Mouse (Mus musculus) lung, embryonic 14.5 days (tissue): ENCODE measurements at regions not wholly inside any gene's neighbourhood (a gene's known extent, or its start where the extent isn't known, plus 50 kb on each side); places are given as distances from the start of the nearest gene placed in this dataset.

ENCODE experiments used
- ATAC-seq: fragments of 200-750 bp; cut with Nextera tagmentation; 2 replicates; pipeline ENCODE4 v1.8.0; 2017; ENCODE audit warnings: mild to moderate bottlenecking, moderate TSS enrichment, moderate library complexity; ENCODE audit not compliant: insufficient read depth
- DNase-seq: peaks from one replicate; pipeline ENCODE4 v3.0.0-alpha.2; 2015
- H3K27ac ChIP-seq: fragments of 300-500 bp; sonication (generic); 2 replicates; pipeline ENCODE4 v1.5.1; 2014; ENCODE audit warnings: low read depth, mild to moderate bottlenecking, moderate library complexity
- H3K27me3 ChIP-seq: fragments of 300-500 bp; sonication (generic); 2 replicates; pipeline ENCODE4 v1.6.1; 2014; ENCODE audit warnings: low read length, control low read depth; ENCODE audit not compliant: insufficient read depth
- H3K36me3 ChIP-seq: fragments of 300-500 bp; sonication (generic); 2 replicates; pipeline ENCODE4 v1.6.1; 2014; ENCODE audit warnings: control low read depth; ENCODE audit not compliant: insufficient read depth
- H3K4me1 ChIP-seq: fragments of 300-500 bp; sonication (generic); 2 replicates; pipeline ENCODE4 v1.6.1; 2014; ENCODE audit warnings: antibody characterized with exemption, control low read depth; ENCODE audit not compliant: insufficient read depth
- H3K4me2 ChIP-seq: fragments of 300-500 bp; sonication (generic); 2 replicates; pipeline ENCODE4 v1.6.1; 2014; ENCODE audit warnings: mild to moderate bottlenecking
- H3K4me3 ChIP-seq: fragments of 300-500 bp; sonication (generic); 2 replicates; pipeline ENCODE4 v1.5.1; 2014; ENCODE audit warnings: low read depth, low read length
- H3K9ac ChIP-seq: fragments of 300-500 bp; sonication (generic); 2 replicates; pipeline ENCODE4 v1.6.1; 2014
- H3K9me3 ChIP-seq: fragments of 300-500 bp; sonication (generic); 2 replicates; pipeline ENCODE4 v1.6.1; 2016; ENCODE audit warnings: low read depth, low read length, control low read depth
- CTCF ChIP-seq: IDR thresholded peaks from 2 replicates; pipeline ENCODE4 v1.5.1; 2016; ENCODE audit warnings: antibody characterized with exemption, low read depth
- WGBS: fragments of 180-500 bp; shearing (Covaris S2); extraction: QIAGEN DNeasy Blood & Tissue Kit; methylation state at CpG from one replicate; pipeline ENCODE4 v1.1.7; 2014; 5-methylcytosine and 5-hydroxymethylcytosine counted together

GRCm38 (mm10) chr12:27881720-27882119 lies 539.3 kb upstream of the Sox11 start:
- Histone ChIP-seq H3K36me3 (no peaks in the 10 kb centered on the region), H3K4me2 (no peak overlapping the region), H3K9ac (no peak overlapping the region), H3K27ac (no peak overlapping the region), H3K4me1 (no peaks in the 10 kb centered on the region), H3K4me3 (no peak overlapping the region), H3K9me3 (no peaks in the 10 kb centered on the region), H3K27me3 (no peaks in the 10 kb centered on the region)
- DNase-seq (peak; percentile 11), ATAC-seq (no peak; the same call in 1 of the 2 replicates)
- 29% methylated on average over 4 of the region's 4 CpGs for WGBS
- no peak for TF ChIP-seq CTCF

- TF ChIP-seq CTCF: no peak
- no peaks in the 10 kb centered on the region for H3K4me1 ChIP-seq
- 47% methylated on average over 1 of the region's 1 CpGs for WGBS
- no peaks in the 10 kb centered on the region for H3K36me3 ChIP-seq
- H3K27ac ChIP-seq: no peak overlapping the region
- H3K9me3 ChIP-seq: no peaks in the 10 kb centered on the region
- H3K27me3 ChIP-seq: no peaks in the 10 kb centered on the region
- H3K9ac ChIP-seq: no peak overlapping the region
- no peak overlapping the region for H3K4me2 ChIP-seq
- no peak overlapping the region for H3K4me3 ChIP-seq
- no peak for ATAC-seq
- DNase-seq: peak; percentile 36
Observed at GRCm38 (mm10) chr12:27866421-27866820, 524.0 kb upstream of the Sox11 start.

GRCm38 (mm10) chr12:27849537-27849936 lies 507.2 kb upstream of the Sox11 start:
- H3K9me3 ChIP-seq: no peaks in the 10 kb centered on the region
- peak; percentile 47 for TF ChIP-seq CTCF
- no peak overlapping the region for H3K9ac ChIP-seq
- H3K27me3 ChIP-seq: no peaks in the 10 kb centered on the region
- no peaks in the 10 kb centered on the region for H3K36me3 ChIP-seq
- 82% methylated on average over 3 of the region's 3 CpGs for WGBS
- H3K4me2 ChIP-seq: no peak overlapping the region
- DNase-seq (peak; percentile 53), ATAC-seq (no peak)
- no peaks in the 10 kb centered on the region for H3K4me1 ChIP-seq
- H3K4me3 ChIP-seq: no peak overlapping the region
- H3K27ac ChIP-seq: no peak overlapping the region

GRCm38 (mm10) chr12:27849099-27849498 lies 506.7 kb upstream of the Sox11 start:
- Histone ChIP-seq H3K4me3 (no peak overlapping the region), H3K27ac (no peak overlapping the region), H3K36me3 (no peaks in the 10 kb centered on the region), H3K4me1 (no peaks in the 10 kb centered on the region), H3K9me3 (no peaks in the 10 kb centered on the region), H3K9ac (no peak overlapping the region), H3K27me3 (no peaks in the 10 kb centered on the region), H3K4me2 (no peak overlapping the region)
- WGBS: 71% methylated on average over 3 of the region's 3 CpGs
- TF ChIP-seq CTCF: no peak
- ATAC-seq (no peak), DNase-seq (no peak)

GRCm38 (mm10) chr12:27848141-27848540 lies 505.8 kb upstream of the Sox11 start:
- WGBS: 73% methylated on average over 5 of the region's 5 CpGs
- Histone ChIP-seq H3K27ac (no peak overlapping the region), H3K27me3 (no peaks in the 10 kb centered on the region), H3K4me3 (no peak overlapping the region), H3K9ac (no peak overlapping the region), H3K4me1 (no peaks in the 10 kb centered on the region), H3K9me3 (no peaks in the 10 kb centered on the region), H3K36me3 (no peaks in the 10 kb centered on the region), H3K4me2 (no peak overlapping the region)
- DNase-seq (no peak), ATAC-seq (no peak)
- no peak for TF ChIP-seq CTCF

- Histone ChIP-seq H3K4me2 (no peak overlapping the region), H3K27me3 (no peaks in the 10 kb centered on the region), H3K27ac (no peak overlapping the region), H3K9me3 (no peaks in the 10 kb centered on the region), H3K4me1 (no peaks in the 10 kb centered on the region), H3K36me3 (no peaks in the 10 kb centered on the region), H3K9ac (no peak overlapping the region), H3K4me3 (no peak overlapping the region)
- no peak for TF ChIP-seq CTCF
- no peak for DNase-seq
- ATAC-seq: no peak
- 60% methylated on average over 10 of the region's 10 CpGs for WGBS
Observed at GRCm38 (mm10) chr12:27847397-27847796, 505.0 kb upstream of the Sox11 start.

- H3K9me3 ChIP-seq: no peaks in the 10 kb centered on the region
- H3K9ac ChIP-seq: no peak overlapping the region
- no peak overlapping the region for H3K4me3 ChIP-seq
- H3K27ac ChIP-seq: no peak overlapping the region
- no peaks in the 10 kb centered on the region for H3K27me3 ChIP-seq
- no peak overlapping the region for H3K4me2 ChIP-seq
- H3K4me1 ChIP-seq: no peaks in the 10 kb centered on the region
- ATAC-seq: no peak
- TF ChIP-seq CTCF: no peak
- H3K36me3 ChIP-seq: no peaks in the 10 kb centered on the region
- DNase-seq: no peak
Observed at GRCm38 (mm10) chr12:27844958-27845357, 502.6 kb upstream of the Sox11 start.

- H3K27me3 ChIP-seq: no peaks in the 10 kb centered on the region
- H3K4me2 ChIP-seq: no peak overlapping the region
- ATAC-seq (no peak), DNase-seq (no peak)
- TF ChIP-seq CTCF: no peak
- H3K4me1 ChIP-seq: no peaks in the 10 kb centered on the region
- H3K9me3 ChIP-seq: no peaks in the 10 kb centered on the region
- H3K4me3 ChIP-seq: no peak overlapping the region
- no peak overlapping the region for H3K27ac ChIP-seq
- H3K9ac ChIP-seq: no peak overlapping the region
- no peaks in the 10 kb centered on the region for H3K36me3 ChIP-seq
Observed at GRCm38 (mm10) chr12:27838955-27839354, 496.6 kb upstream of the Sox11 start.
